Mouse (Mus musculus): ENCODE results near the gene Padi4. TPM values are rescaled to one million over a fixed set of nuclear protein-coding genes. Genes with fewer than 3 reads are reported as not detected.

Padi4 gene
- polyA plus RNA-seq (2015; fragmentation: Nextera tagmentation; extraction: Ambion mirVana): 1.1 and 1.4 TPM in 2 replicates

DNA sequence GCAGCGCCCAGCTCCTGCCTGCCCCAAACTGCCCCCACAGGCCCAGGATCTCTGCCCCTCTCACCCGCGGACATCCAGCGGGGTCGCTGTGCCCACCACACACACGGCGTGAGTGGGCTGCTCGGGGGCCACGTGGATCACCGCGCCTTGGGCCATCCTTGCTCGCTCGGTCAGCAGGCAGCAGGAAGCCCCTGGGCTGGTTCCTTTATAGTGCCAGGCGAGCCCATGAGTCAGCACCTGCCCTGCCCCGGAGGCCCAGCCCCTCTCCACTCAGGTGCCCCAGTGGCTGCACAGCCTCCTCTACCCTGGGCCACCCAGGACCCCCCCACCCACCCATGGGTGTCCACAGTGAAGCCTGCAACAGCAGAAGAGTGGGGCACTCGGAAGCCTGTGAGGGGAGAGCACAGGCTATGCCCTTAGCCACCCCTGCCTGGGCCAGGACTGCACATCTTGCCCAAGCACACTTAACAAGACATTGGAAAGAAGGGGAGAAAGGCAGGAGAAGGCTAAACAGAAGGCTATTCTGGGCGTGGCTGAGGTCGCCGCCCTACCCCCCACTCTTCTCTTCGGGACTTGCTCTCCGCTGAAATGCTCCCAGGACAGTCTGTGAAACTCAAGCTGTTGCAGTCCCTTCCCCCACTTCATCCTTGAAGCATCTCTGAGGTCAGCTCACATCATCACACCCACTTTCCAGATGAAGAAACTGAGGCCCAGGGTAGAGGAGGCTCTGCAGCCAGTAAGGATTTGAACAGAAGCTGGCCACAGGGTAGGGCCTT is at the start of gene Padi4:
Gene Padi4 (minus strand): TSS at position 212 of the 776 bp plus-strand sequence.

DNA sequence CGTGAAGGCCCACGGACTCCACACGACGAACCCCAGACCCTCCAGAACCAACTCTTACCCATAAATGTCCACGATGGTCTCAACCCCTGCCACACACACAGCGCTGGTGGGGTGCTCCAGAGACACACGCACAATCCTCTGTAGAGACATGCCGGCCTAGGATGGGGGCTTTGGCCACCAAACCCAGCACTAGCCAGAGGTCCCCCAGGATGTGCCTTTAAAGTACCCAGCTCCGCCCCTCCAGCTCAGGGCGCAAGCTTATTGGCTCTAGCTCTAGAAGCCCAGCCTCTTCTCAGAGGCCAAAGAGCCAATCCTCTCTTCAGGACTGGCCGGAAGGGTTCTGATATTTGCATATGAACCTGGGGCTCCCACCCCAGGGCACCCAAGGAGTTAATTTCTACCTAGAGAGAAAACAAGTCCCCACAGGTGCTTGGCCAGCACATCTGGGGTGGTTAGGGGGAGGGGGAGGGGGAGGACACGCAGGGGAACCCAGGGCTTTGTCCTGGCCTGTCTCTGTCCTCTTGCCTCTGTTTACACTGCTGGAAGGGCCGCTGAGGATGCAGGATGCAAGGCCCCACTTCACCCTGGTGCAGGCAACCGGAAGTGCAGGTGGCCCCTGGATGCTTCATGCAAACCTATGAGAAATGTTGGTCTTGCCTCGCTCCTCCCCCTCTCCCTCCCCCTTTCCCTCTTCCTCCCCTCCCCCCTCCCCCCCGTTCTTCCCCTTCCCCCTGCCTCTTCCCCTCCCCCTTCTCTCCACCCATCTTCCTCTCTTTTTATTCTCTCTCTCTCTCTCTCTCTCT is 36.6 kb upstream of the Padi4 start, which contains the start of gene Padi3:
Gene Padi3 (minus strand): TSS at position 191 of the 803 bp plus-strand sequence.

DNA sequence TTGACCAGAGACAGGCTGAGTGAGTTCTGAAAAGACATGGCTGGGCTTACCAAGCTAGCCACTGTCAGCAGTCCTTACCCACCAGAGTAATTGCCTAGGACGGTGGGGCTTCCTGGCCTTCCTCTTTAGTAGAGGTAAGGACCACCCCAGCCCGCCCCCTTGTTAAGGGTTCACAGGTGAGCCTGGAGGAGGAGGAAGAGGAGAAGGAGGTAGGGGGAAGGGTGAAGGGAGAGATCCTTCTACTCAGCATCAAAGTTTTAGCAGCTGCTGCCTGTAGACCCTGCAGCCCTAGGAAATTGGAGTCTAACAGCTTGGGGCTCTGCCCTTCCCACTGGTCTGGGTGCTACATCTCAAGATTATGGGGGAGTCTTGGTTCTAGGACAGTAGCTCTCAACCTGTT is 31.5 kb downstream of the Padi4 start, which contains the start of gene Padi6:
Gene Padi6 (minus strand): TSS at position 101 of the 400 bp plus-strand sequence.

DNA sequence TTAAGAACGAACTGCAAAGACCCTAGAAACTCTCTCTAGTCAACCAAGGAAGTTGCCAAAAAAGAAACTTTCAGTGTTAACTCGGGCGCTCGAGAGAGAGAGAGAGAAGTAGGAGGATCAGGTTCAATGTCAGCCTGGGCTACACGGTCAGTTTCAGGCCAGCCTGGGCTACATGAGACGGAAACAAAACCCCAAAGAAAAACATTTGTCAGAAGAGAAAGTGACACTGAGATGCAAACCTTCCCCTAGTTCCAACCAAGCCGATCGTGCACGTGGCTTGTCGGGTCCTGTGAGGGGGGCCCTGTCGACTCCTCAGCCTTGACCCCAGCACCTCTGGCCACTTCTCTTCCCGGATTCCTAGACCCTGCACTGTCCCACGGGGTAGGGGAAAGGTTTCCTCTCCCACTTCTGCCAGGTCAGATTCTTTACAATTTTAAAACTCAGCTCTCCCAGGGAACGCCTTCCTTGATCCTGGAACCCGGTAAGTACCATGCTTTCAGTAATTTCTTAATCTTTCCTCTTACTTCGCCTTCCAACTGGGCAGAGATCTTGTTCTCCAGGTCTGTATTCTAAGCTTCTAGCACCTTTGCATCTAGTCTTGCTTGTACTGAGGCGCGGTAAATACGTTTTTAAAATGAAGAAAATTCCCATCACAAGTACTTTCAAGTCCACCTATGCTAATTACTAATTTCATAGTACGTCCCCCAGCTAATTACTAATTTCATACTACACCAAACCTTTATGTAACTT is 73.6 kb downstream of the Padi4 start, which contains the start of gene Rcc2:
Gene Rcc2 (plus strand): TSS at position 273 of the 750 bp plus-strand sequence.

Small RNA genes lying within 50 kb of the gene (microRNA-seq; reads per million reads assigned to microRNA genes)
- not detected for gene Gm25951 (ENCODE audit: borderline replicate concordance, insufficient number of aligned reads)

Other genes with a start within 250 kb of the Padi4 start
- gene Arhgef10l, start 108.2 kb downstream of the Padi4 start, polyA plus RNA-seq (2015; fragmentation: Nextera tagmentation; extraction: Ambion mirVana): 9.9 and 12.3 TPM in 2 replicates
- gene Rcc2, start 73.7 kb downstream of the Padi4 start, polyA plus RNA-seq (2015; fragmentation: Nextera tagmentation; extraction: Ambion mirVana): 18.1 and 21.9 TPM in 2 replicates
- not detected in 2 replicates for gene Padi6, start 31.6 kb downstream of the Padi4 start, polyA plus RNA-seq (2015; fragmentation: Nextera tagmentation; extraction: Ambion mirVana)
- gene Padi3, start 36.4 kb upstream of the Padi4 start, polyA plus RNA-seq (2015; fragmentation: Nextera tagmentation; extraction: Ambion mirVana): 0.08 and 0.13 TPM in 2 replicates
- 0.05 and 0.06 TPM in 2 replicates for gene Padi1, start 71.5 kb upstream of the Padi4 start, polyA plus RNA-seq (2015; fragmentation: Nextera tagmentation; extraction: Ambion mirVana)
- gene Padi2, start 132.1 kb upstream of the Padi4 start, polyA plus RNA-seq (2015; fragmentation: Nextera tagmentation; extraction: Ambion mirVana): 3.3 and 6.9 TPM in 2 replicates
- 582 and 618 TPM in 2 replicates for gene Sdhb, start 187.0 kb upstream of the Padi4 start, polyA plus RNA-seq (2015; fragmentation: Nextera tagmentation; extraction: Ambion mirVana)
- gene Atp13a2, start 212.6 kb upstream of the Padi4 start, polyA plus RNA-seq (2015; fragmentation: Nextera tagmentation; extraction: Ambion mirVana): 37.0 and 38.6 TPM in 2 replicates
- gene Mfap2, start 236.2 kb upstream of the Padi4 start, polyA plus RNA-seq (2015; fragmentation: Nextera tagmentation; extraction: Ambion mirVana): 263 and 391 TPM in 2 replicates